Mouse (Mus musculus): ENCODE data around the gene Foxn3. TPM values are rescaled to one million over a fixed set of nuclear protein-coding genes. Genes with fewer than 3 reads are reported as not detected.
A peak's percentile ranks its signal among the peaks of the same experiment; 100 is the strongest.

Gene Foxn3
- total RNA-seq, 2 experiments from 2014 or later, result 58.2 to 106 TPM

DNA sequence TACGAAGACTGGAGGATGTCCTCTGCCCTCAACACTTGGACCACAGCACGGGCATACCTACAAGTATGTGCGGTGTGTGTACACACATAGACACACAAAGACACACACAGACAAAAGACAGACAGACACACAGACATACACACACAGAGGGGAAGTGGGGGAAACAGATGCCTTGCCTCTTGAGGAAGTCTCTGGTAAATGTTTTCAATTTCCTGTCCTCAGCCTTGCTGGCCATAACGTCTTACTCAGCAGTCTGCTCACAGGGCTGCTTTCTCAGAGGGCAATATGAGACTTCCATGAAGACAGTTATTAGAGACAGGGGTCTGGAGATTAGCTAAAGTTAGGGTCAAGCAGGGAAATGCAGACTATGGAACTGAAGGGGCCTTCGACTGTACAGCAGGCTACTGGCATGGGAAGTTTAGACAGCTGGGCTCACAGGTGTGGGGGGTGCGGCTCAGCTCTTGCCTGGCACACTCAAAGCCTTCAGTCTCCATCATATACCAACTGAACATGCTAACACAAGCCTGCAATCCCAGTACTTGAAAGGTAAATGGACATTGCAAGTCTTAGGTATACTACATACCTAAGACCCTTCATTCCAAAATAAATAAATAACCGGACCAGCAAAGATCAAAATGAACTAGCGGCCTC, 278.8 kb downstream of the Foxn3 start:
- ATAC-seq (replicated peaks; ENCODE audit: low FRiP score, poor library complexity, severe bottlenecking), result no peak

- no peak for ATAC-seq (replicated peaks; ENCODE audit: low FRiP score, poor library complexity, severe bottlenecking)
Measured at GRCm38 (mm10) chr12:99280826-99281225, 282.6 kb downstream of the Foxn3 start.

DNA sequence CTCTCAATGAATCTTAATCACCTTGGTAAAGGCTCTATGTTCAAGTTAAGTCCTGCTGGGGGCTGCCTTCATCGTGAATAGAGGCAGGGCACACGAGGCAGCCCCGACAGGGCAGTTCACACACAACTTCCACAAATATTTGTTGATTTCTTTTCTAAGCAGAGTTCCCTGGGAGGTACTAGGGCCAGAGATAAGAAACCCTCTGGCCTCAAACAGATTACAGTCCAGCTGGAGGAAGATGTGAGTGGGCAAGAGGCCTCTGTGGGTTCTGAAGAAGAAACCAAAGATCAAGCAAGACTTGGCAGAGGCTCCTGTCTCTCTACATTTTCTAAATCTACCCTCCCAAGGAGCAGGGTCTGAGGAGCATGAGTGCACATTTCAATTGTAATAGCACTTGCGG, 283.1 kb downstream of the Foxn3 start:
- ATAC-seq (replicated peaks; ENCODE audit: low FRiP score, poor library complexity, severe bottlenecking), result no peak; the same call in 1 of the 2 replicates

DNA sequence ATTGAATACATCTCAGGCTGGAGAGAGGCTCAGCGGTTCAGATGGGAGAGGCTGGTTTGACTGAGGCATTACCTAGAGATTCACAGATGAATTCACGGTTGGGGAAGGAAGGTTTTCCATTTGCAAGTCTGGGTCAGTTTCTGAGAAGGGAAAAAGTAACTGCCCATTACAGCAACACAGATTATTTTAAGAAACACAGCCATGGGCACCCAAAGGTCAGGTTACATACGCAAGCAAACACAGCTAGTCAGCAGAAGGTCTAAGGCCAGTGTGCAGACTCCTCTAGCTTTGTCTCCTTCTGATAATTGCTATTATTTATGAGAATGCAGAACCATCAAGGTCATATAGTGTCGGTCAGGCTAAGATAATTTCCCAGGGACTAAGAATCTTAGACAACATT, 284.0 kb downstream of the Foxn3 start:
- ATAC-seq (replicated peaks; ENCODE audit: low FRiP score, poor library complexity, severe bottlenecking), result no peak

DNA sequence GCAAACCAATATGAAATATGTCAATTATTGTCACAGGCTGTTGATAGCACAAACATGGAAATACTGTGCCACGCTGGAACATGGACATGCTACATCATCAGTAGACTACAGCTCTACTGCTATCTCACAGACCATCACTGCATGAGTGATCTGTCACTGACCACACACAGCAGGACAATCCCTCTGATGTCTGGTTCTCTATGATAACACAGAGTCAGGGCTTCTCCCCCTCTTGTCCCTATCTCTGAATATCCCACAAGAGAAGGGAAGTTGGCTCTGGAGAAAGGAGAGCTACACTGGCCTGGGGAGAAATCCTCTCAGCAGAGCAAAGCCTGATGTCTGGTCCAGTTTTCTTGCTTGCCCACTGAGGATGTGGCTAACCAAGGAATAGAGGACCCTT, 288.8 kb downstream of the Foxn3 start:
- peak; percentile 65 for ATAC-seq (replicated peaks; ENCODE audit: low FRiP score, poor library complexity, severe bottlenecking)

GRCm38 (mm10) chr12:99269396-99269795, 294.0 kb downstream of the Foxn3 start:
- no peak for ATAC-seq (replicated peaks; ENCODE audit: low FRiP score, poor library complexity, severe bottlenecking)

GRCm38 (mm10) chr12:99268954-99269353, 294.4 kb downstream of the Foxn3 start:
- ATAC-seq (replicated peaks; ENCODE audit: low FRiP score, poor library complexity, severe bottlenecking), result no peak

DNA sequence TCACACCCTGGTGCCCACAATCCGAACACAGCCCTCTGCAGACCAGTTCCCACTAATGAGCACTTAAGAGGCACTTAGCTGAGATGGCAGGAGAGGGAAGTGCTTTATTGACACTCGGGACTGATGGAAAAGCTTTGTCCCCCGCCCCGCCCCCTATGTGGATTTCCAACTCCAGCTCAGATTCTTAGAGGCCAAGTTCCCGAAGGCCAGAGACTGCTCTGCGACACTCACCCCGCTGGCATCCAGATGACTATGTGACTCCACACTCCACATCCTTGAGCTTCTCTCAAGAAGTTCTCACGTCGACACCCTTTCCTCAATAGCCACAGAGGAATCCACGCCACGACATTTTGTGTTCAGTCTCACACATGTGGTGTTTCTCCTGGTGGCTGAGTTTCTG, 295.6 kb downstream of the Foxn3 start:
- no peak for ATAC-seq (replicated peaks; ENCODE audit: low FRiP score, poor library complexity, severe bottlenecking)

GRCm38 (mm10) chr12:99266434-99266833, 296.9 kb downstream of the Foxn3 start:
- no peak for ATAC-seq (replicated peaks; ENCODE audit: low FRiP score, poor library complexity, severe bottlenecking)

GRCm38 (mm10) chr12:99265777-99266176, 297.6 kb downstream of the Foxn3 start:
- ATAC-seq (replicated peaks; ENCODE audit: low FRiP score, poor library complexity, severe bottlenecking), result no peak

DNA sequence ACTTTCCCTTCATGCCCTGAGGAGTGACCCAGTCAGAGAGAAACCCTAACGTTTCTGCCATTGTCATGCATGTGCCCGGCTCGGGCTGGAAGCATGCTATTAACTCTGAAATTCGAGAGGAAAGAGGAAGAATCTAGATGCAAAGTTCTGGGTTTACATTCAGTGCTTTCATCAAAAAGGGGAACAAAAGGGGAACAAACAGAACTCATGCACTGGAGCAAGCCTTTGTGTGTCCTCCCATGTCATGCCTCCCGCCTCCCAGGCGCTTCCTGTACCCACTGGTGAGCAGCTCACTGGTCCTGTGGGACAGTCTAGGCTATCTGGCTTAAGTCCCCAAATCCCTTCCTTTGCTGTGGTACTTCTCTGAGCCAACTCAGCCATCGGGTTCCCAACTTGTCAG, 299.0 kb downstream of the Foxn3 start:
- no peak for ATAC-seq (replicated peaks; ENCODE audit: low FRiP score, poor library complexity, severe bottlenecking)

GRCm38 (mm10) chr12:99263592-99264335, 299.6 kb downstream of the Foxn3 start:
- no peak for ATAC-seq (replicated peaks; ENCODE audit: low FRiP score, poor library complexity, severe bottlenecking)

DNA sequence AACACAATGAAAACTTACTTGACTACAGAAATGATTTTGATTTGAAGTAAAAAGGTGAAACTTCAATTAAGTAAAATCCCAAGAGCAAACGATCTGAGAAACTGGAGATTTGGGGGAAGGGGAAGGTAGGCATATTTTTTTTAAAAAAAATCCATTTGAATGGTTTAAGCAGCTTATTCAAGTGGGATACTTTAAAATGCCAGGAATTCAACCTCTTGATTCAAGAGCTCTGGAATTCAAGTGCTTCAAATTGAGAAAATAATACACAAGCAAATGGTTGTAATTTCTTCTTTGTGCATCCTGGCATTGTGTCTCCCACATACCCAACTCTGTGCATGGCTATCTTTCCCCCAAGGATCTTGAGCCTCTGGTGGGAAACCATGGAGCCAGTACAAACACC, 300.5 kb downstream of the Foxn3 start:
- ATAC-seq (replicated peaks; ENCODE audit: low FRiP score, poor library complexity, severe bottlenecking), result no peak

DNA sequence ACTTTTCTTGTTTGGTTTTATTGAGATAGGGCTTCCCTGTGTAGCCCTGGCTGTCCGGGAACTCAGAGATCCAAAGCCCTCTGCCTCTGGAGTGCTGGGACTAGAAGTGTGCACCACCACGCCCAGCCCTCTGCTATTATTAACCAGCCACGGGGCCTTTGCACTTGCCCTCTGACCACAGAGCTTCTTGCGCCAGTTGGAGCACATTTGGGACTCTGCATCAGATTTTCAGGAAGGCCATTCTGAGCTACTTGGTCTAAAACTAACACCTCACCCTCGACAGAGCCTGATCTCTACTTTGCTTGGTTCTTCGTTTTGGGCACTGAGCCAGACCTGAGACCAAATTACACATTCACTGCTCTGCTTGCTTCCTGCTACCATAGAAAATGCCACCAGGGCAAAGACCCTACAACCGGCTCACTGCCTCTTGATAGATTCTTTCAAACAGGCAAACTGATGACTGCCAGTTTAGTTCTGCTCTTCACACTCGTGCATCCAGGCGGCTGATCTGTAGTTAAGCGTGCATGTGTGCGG, 301.2 kb downstream of the Foxn3 start:
- ATAC-seq (replicated peaks; ENCODE audit: low FRiP score, poor library complexity, severe bottlenecking), result no peak

DNA sequence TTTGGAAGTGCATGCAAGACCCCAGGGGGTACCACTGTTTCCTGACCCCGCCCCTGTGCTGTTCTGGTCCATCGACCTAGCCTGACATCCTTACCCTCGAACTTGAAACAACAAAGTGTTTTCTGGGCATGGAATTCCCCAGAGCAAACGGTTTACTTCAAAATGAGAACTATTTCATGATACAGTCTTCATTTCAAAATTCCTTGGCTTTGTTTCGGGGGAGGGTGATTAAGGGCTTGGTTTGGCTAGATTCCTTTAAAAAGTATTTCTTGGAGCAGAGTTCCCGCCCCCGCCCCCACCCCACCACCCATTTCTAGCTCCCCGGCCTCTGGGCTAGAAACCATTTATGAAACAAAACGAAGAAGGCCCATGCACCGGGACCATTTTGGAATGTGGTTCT, 303.2 kb downstream of the Foxn3 start:
- no peak for ATAC-seq (replicated peaks; ENCODE audit: low FRiP score, poor library complexity, severe bottlenecking)

GRCm38 (mm10) chr12:99257570-99257969, 305.8 kb downstream of the Foxn3 start:
- no peak for ATAC-seq (replicated peaks; ENCODE audit: low FRiP score, poor library complexity, severe bottlenecking)

- no peak for ATAC-seq (replicated peaks; ENCODE audit: low FRiP score, poor library complexity, severe bottlenecking)
Measured at GRCm38 (mm10) chr12:99256997-99257396, 306.4 kb downstream of the Foxn3 start.

DNA sequence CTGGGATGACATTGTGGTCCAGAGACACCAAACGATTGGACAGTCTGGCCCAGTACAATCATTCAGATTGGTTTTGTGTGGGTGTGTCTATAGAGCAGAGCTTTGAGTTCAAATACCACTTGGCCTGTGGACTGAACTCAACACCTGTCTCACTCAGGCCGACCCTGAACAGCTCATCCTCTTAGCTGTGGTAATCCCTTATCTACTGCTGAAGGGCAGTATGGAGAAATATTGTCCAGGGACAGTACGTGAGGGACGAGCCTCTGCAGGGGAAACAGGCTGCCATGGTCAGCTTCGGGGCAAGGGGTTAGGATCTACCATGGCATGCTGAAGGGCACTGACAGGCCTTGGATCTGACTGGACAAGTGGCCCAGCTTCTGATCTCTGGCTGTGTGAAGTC, 306.9 kb downstream of the Foxn3 start:
- ATAC-seq (replicated peaks; ENCODE audit: low FRiP score, poor library complexity, severe bottlenecking), result no peak

DNA sequence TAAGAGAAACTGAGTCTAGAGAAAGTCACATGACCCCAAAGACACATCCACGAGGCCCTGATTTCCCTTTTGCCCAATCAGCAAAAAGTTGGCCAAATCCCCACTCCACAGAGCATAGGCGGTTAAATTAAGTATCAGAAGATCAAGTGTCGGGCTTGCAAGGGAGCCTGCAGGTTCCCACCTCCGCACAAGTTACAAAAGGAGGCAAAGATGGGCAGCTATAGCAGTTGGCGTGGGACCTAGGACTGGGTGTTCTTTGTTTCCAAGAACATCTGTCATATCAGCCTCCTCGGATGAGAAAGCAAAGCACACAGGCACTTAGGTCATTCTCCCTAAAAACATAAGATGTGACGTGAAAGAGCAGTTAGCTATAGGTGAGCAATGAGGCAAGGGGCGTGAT, 308.9 kb downstream of the Foxn3 start:
- no peak for ATAC-seq (replicated peaks; ENCODE audit: low FRiP score, poor library complexity, severe bottlenecking)

DNA sequence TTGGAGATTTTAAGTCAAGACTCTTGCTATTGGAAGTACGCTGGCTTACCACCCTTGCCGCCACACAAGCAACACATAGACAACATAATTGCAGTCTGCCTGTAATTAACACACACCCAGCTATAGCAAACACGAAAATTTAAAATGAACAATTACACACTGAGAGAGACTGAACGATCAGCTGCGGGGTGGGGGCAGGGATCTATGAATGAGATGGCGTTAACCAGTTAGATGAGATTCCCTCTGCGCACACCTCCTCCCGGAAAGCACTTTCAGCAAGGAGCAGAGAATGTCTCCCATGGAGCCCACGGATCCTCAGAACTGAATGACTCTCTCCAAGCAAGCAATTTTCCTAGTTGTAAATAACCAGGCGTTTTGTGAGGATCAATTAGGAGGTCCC, 309.8 kb downstream of the Foxn3 start:
- ATAC-seq (replicated peaks; ENCODE audit: low FRiP score, poor library complexity, severe bottlenecking), result no peak

GRCm38 (mm10) chr12:99248606-99249005, 314.8 kb downstream of the Foxn3 start:
- ATAC-seq (replicated peaks; ENCODE audit: low FRiP score, poor library complexity, severe bottlenecking), result no peak
